Mouse (Mus musculus): Measurements from ENCODE around the gene Zswim2.
"Not testable (repeated sequence)": the region's sequence is repeated elsewhere in the genome, so short reads cannot be mapped to it uniquely, and the experiment has no call there.

- TF ChIP-seq ZC3H11A (IDR thresholded peaks at IDR 0.05; ENCODE audit: borderline replicate concordance, low read depth, low read length); CHD2 (IDR thresholded peaks at IDR 0.05; ENCODE audit: low read depth, low read length); HCFC1 (IDR thresholded peaks at IDR 0.05; ENCODE audit: borderline replicate concordance, insufficient read depth, low read length); ZNF384 (IDR thresholded peaks at IDR 0.05; ENCODE audit: low read depth, low read length); MAFK (IDR thresholded peaks at IDR 0.05; ENCODE audit: insufficient read depth, low read depth, low read length): not testable (repeated sequence)
Measured at GRCm38 (mm10) chr2:83955393-83955792, 14.4 kb upstream of the Zswim2 start, which contains the start of gene Gm13698.

Data from ES-E14 (cell line).